Mouse (Mus musculus) retina, embryonic 14.5 days (tissue): Measurements from ENCODE around the gene Nkpd1.
A peak's percentile ranks its signal among the peaks of the same experiment; 100 is the strongest.

ENCODE experiments used
- DNase-seq: peaks from one replicate; pipeline ENCODE4 v3.0.0-alpha.2; 2015; ENCODE audit warnings: low spot score

Gene Nkpd1

DNA sequence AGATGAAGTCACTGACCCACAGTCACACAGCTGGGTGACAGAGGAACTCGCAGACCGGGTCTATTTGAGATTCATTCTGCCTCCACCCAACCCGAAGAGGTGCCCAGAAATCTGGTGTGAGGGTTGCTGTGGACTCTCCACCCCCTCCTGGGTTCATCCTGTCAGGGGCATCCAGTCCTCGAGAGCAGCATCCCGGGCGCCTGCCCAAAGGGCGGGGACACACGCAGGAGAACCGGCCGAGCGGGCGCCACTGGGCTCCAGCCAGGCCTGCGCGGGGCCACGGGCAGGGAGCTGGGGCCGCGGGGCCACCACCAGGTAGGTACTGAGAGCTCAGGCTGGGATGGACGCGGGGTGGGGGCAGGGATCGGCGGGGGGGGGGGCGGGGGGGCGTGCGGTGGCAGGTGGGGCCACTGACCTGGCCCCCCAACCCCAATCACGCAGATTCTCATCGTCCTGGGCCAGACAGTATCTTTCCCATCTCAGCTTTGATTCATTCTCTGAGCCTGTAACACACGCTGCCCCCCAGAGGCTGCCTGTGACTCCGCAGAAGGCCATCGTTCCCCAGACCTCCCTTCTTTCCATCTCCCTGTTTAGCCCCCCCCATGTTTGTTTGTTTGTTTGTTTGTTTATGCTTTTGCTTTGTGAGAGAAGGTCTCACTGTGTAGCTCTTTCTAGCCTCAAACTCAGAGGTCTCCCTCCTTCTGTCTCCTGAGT, at the start of gene Nkpd1:
Nkpd1 (plus strand) TSS at position 187 of the 714 bp plus-strand sequence.
- DNase-seq, result peak; percentile 62

DNA sequence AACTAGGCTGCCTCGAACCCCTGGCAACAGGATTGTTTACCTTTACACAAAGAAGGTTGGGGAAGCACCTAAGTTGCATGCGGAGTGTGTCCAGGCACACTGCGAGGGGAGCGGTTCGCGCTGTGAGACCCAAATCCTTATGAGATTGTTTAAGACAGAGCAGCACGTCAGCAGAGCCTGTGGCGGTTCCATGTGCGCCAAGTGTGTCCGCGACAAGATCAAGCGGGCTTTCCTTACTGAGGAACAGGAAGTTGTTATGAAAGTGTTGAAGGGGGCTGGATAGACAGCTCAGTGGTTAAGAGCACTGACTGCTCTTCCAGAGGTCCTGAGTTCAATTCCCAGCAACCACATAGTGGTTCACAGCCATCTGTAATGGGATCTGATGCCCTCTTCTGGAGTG, 49.4 kb upstream of the Nkpd1 start:
- no peak for DNase-seq

DNA sequence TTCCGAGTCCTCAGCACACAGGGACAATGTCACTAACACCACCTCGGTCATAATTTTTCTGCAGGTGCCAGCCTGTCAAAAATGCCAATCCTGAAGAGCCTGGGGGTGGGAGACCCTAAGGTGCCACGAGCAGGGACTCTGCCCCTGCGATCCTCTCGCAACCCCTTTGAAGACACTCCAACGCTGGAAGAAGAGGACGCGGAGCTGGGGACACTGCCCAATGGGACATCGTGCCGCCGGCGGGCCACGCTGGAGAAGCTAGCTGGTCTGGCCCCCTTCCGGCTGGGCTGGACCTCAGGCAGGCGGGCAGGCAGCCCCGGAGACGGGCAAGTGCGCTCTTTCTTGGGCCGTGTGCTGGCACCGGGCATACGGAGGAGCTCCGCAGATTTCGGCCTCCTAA, 48.2 kb upstream of the Nkpd1 start:
- DNase-seq, result no peak

DNA sequence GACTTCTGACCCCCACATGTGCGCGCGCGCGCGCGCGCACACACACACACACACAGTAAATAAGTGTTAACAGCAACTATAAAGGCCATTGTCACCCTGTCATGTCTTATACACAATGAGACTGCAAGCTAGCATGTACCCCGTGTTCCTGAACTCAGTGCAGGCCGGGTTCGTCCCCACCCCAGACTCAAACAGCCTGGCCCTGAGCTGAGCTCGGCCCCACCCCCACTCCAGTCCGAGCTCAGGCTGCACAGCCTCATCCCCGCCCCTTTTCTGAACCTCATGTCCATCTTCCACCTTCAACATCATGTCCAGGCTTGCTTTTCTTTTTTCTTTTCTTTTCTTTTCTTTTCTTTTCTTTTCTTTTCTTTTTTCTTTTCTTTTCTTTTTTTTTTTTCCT, 47.3 kb upstream of the Nkpd1 start:
- no peak for DNase-seq

DNA sequence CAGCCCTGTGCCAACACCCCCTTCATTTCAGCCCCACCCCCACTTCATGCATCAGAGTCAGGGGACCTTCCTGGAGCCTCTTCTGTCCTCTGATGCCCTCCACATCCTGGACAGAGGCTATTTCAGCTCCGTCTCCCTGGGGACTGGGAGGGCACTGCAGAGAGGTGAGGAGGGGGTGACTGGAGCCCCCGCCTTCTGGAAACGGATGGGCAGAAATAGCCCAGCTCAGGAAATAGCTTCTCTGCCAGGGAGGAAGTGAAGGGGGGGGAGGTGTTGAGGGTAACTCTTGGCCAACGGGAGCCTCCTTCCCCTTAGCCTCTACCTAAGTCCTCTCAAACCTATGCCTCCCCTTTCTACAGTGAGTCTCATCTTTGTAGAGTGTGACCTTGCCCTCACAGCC, 45.2 kb upstream of the Nkpd1 start:
- no peak for DNase-seq

DNA sequence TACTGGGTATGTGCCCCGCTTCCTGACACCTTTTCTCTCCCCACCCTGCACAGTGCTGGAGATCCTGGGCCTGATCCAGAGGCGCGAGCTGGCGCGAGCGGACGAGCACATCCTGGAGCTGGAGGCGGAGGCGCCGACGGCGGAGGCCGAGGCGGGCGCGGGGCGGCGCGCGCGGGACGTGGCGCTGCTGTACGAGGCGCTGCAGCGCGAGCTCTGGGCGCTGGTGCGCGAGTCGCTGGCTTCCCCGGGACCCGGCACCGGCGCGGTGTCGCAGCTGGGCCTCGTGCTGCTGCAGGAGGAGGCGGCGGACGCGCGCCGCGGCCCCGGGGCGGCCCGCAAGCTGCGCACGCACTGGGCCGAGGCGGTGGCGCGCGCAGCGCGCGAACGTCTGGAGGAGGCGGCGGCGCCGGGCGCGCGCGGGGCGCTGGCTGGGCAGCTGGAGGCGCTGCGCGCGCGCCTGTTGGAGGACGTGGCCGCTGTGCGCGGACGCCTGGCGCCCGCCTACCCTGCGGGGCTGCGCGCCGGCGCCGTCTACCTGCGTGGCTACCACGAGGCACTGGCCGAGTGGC, 43.7 kb upstream of the Nkpd1 start:
- DNase-seq, result peak; percentile 75

DNA sequence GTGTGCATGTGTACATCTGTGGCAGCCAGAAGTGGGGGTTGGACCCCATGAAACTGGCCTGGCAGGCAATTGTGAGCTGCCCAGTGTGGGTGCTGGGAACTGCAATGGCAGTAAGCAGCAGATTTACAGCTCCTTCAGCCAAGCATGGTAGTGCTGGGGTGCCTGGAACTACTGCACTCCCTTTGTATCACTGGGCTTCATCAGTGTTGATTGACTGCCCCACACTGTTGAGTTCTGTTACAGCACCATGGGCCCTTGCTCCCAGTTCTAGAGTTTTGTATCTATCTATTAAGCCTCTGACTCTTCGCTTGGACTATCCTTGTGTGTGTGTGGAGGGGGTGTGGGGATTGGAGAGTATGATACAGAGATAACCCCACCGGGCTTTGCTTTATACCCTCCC, 40.6 kb upstream of the Nkpd1 start:
- DNase-seq, result no peak

DNA sequence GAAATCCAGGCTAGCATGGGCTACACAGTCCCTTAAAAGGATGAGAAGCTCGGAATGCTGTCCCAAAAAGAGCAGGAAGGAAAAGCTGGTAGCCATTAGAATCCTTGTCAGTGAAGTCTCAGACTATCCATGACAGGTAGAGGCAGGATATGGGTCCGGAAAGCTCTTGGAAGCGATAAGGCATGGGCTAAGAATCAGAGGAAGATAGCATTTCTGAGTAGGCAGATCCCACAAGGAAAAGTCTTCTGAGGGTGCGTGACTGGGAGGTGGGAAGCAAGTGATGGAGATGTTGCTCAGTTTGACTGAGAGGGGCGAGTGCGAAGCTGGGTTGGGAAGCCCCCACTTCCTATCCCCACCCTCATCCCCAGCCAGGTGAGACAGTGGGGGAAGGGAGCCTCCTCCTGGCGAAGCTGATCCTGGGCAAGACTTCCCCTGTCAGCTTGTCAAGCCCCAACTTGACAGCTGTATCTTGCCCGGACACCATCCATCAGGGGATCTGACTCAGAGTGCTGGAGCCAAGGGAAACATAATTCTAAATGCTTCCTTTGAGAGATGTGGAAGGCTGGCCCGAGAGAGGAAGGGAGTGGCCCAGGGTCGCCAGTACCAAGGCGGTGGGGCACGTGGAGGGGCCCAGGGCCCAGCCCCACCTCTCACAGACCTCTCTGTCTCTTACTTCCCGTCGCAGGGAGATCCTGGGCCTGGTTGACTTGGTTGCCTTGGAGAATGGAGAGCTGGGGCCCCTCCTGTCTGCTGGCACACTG, 39.8 kb upstream of the Nkpd1 start:
- DNase-seq, result no peak

DNA sequence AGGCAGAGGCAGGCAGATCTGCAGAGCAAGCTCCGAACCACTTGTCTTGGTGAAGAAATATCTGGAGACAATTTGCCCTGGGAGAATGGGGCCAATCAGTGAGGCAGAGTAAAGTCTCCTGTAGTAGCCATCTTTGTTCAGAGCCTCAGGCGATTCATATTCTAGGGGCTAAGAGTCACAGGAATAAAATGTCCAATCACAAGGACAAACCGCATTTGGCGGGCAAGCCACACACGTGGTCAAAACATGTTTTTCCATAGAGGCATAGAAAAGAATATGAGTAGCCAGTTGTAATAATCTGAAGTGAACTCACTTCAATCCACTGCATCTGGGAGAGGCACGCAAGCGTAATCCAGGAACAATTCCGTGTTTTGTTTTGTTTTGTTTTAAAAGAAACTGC, 34.4 kb upstream of the Nkpd1 start:
- DNase-seq, result no peak

DNA sequence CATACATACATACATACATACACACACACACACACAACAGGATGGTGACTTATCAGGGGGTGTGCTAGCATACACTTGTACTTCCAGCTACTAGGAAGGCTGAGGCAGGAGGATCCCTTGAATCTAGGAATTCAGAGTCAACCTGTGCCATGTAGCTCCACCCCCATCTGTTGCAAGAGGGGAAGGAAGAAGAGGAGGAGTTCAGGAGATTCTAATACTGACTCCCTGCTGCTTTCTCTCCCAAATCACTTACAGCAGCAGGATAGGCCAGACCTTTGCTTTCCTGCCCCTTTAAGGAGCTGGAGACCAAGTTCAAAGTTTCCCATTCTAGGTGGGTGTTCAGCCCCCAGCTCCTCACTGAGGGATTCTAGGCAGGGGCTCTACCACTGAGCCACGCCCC, 32.1 kb upstream of the Nkpd1 start:
- no peak for DNase-seq

DNA sequence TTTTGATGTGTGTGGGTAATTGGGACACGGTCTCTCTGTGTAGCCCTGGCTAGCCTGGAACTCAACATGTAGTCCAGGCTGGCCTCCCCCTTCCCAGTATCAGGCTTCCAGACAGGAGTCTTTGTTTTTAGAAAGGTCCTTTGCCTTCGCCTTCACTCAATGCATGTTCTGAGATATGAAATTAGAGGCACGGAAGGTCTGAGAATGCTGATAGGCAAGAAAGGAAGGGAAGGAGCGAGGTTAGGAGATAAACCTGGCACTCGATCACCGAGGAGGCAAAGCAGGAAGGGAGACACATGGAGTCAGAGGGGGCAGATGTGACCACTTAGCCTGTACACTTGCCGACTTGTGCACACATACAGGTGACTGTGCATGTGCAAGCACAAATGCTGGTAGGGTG, 31.1 kb upstream of the Nkpd1 start:
- DNase-seq, result no peak

DNA sequence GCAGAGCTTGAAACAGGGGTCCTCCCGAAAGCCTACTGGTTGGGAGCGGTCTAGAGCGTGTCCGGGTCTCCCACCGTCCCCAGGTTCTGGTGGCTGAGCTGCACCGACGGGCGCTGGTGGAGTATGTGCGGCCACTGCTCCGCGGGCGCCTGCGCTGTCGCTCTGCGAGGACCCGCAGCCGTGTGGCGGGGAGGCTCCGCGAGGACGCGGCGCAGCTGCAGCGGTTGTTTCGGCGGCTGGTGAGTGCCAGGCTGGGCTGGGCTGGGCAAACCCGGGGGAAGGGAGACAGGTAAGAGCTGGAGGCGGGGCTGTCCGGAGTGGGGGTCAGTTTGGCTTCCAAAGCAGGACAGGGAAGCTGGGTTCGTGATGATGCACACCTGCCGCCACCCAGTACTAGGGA, 28.1 kb upstream of the Nkpd1 start:
- no peak for DNase-seq

DNA sequence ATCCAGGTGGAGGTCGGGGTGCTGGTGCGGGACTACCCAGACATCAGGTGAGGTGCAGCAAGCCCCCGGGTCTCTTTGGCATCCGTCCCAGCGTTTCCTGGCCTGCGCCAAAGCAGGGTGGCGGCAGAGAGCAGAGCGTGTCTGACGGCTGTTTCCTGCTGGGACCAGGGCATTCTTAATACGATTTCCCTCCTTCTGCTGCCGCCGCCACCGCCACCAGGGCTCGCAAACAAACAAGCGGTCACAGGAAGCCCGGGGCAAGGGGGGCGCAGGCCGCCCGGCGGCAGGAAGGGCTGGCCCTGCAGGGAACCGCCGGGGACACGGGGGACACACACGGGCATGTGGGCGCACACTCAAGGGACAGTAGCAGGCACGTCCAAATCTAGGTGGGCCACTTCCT, 25.9 kb upstream of the Nkpd1 start:
- DNase-seq, result peak; percentile 35

DNA sequence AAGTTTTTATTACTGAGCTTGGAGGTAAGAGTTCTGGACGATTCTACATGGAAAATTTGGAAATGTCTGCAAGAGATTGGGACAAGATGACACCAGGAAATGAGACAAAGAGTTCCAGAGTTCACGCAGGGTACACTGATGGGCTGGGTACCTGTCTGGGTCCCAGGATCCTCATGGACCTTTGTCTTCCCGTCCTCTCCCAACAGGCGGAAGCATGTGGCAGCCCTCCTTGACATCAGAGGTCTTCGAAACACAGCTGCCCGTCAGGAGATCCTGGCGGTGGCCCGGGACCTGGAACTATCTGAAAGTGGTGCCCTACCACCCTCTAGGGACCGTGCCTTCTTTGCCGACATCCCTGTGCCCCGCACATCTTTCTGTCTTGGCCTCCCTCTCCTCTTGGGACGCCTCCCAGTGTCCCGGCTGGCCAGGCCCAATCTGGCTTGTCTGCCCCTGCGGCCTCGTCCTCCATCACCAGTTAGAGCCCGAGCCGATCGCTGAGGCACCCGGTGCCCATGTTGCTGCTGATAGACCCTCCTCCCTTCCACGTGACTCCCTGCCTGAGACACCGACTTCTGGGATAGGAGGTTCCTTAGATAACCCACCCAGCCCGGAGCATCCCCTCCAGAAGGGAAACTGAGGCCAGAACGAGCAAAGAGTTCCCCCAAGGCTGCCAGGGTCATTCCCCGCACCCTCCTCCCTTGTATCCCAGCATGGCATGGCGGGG, 22.7 kb upstream of the Nkpd1 start:
- no peak for DNase-seq

DNA sequence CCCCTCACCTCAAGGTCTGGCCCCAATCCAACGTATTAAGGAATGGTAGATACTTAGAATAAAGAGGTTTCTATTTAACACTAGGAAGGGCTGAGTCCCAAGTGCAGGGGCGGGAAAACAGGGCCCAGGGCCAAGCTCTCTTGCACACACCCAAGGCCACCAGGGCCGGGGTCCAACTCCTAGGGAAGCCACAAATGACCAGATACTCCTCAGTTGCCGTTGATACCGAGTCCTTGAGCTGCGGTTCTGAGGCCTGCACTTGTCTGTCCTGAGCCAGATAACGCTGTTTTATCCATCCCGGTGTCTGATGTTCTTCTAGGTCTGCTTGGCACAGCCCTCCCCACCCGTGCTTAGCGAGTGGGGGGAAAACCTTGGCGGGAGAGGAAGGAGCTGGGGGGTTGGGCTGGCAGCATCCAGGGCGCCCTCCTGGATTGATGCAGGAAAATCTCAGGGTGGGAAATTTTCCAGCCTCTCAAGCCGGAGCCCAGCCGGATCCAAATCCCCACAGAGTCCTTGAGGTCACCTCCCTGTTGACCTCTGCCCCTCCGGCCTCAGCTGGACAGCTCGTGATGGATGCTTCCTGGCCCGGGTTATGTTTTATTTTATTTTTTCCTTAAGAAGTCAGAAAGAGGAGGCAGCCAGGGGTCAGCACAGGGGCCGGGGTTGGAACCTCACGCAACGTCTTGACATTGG, 22.0 kb upstream of the Nkpd1 start:
- DNase-seq, result no peak

DNA sequence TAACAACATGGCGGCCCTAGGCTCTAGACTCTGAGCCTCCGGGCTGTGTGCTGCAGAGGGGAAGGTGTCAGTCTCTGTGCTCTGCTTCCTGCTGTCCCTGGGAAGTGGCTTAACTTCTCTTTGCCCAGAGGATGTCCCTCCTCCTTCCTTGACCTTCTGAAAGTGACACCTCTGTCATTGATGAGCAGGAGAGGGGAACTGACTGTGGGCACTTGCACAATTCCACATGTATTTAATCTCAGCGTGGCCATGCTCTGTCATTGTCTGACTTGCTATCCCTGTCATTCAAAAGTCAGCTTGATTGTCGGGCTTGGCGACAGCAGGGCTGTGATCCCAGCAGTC, 21.5 kb upstream of the Nkpd1 start:
- DNase-seq, result no peak

DNA sequence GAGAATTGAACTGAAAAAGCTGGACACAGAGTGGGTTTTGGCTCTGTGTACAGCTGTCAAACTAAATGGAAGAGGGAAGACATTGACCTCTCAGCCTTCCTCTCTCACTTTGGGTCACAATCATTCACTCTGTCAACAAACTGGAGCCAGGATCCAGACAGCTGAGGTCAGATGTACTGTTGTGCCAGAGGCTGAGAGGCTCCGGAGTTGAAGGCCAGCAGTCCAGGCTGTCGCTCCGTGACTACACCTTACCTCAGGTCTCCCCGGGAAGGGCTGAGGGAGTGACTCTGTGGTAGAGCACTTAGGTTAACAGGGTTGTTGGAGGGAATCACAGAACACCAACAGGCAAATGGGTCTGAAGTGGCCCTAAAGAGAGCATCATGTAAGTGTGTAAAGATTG, 19.3 kb upstream of the Nkpd1 start:
- DNase-seq, result no peak

DNA sequence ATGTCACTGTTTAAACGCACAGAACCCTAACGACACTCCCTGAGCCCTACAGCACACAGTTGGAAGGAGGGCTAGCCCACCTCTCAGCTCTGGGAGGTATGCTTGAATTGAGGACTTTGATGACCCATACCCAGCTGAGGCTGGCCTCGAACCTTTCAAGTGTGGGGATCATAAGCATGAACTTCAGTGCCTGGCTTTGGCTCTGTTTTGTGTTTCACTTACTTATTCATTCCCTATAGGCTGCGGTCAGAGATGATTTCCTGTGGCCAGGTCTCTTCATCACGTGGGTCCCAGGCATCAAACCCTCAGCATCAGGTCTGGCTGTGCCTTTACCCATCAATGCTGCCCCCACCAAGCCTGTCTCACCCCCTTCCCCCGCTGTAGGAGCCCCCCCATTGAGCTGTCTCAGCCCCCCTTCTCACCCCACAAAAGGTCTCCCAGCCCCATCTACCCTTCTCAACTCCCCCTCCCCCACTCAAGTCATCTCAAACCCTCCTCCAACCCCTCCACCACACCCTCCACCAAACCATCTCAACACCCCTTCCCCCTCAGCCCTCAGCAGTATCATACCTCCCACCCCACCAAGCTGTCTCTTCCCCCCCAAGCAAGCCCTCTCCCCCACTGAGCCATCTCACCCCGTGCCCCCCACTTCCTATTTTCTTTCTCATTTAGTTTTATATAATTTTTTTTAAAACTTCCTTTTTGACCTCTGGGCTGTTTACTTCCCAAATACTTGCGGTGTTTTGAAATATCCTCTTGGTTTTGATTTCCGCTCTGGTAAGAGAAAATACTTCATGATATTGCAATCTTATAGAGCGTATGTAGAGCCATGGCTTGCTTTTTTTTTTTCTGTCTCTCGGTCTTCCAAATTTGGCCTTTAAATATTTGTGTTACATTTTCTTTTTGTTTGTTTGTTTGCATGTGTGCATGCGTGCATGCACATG, 16.9 kb upstream of the Nkpd1 start:
- DNase-seq, result no peak

DNA sequence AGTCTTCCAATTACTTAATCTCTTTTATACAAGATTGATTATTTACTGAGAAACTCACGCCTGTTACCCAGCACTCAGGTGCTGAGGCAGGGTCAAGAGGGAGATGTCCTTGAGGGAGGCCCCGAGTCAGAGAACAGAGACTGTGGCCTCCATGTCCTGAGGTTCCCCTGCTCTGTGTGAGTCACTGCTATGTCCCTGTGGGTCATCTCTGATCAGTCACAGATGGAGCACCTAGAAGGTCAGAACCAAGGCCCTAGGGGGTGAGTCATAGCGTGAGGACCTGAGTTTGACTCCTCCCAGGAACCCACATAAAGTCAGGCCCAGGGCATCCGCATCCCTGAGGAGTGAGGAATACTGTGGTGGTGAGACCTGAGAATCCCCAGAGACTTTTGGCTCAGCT, 16.0 kb upstream of the Nkpd1 start:
- DNase-seq, result no peak

DNA sequence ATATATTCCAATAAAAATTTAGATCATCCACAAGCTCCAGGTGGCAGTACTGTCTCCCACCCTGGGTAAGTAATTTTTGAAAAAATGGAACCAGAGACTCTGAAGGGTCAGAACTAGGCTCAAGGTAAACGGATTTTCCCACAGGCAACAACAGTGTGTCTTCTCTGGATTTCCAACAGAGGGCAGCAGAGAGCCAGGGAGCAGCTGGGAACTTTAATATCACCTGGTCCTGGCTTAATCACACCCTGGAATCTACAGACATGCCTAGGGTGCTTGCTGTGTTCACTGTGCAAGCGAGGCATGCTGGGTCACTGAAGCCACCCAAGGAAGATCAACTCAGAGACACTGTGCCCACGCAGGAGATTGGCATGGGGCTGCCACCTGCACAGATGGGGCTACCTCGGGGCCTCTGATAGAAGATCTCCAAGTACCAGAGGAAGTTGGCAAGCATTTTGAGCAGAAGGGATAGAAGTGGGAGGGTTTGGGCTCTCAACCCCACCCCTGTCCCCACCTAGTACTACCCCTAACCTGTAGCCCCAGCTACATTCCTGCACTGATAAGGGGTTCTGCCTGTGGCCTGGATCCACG, 14.1 kb upstream of the Nkpd1 start:
- peak; percentile 86 for DNase-seq

DNA sequence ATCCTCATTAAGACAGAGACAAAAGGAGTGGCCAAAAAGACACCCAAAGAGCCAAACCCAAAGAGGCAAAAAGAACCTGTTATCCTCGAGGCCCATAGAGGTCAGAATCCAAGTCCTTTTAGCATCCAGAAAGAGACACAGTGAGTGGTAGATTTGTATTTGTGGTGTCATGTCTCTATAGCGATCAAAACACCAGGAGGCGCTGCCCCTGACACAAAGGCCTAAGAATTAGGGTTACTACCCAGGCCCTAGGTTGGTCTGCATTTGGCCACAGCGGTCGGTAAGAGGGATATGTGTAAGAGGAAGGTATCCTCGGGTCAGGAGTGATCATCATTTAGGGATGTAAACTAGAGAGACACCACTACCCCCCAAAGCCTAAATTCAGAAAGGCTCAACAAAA, 11.3 kb upstream of the Nkpd1 start:
- DNase-seq, result no peak
